Mouse (Mus musculus): ENCODE results near the gene Zfp553.

Gene Zfp553

DNA sequence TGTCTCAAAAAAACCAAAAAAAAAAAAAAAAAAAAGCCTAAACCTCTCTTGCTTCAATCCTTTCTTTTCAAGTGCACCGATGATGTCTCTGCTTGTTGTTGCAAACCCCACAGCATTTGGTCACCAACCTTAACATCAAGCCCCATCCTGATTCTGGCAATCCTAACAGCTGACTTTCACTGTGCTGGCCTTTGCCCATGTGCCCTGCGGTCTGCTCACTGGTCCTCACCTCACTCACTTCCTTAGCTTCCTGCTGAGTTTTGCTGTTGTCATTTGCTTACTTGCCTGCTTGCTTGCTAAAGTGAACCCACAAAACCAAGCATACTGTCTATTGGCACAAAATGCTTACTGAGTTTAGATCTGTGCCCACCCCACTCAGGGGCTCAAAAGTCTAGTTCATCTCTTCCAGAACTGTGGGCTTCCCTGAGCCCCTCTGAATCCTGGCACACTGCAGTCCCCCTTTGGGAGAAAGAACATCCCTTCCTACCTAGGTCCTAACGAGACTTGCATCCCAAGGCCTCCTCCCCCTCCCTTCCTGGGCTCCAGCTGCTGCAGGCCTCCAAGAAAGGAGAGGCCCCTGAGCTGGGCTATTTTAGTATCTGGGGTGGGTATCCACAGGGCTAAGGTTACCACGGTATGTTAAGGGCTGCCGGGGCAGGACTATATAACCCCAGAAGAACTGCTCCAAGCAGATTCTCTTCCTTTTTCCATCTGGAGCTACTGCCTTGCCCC lies 21.7 kb upstream of the Zfp553 start:
- DNase-seq (ENCODE audit: low spot score), result no peak

DNA sequence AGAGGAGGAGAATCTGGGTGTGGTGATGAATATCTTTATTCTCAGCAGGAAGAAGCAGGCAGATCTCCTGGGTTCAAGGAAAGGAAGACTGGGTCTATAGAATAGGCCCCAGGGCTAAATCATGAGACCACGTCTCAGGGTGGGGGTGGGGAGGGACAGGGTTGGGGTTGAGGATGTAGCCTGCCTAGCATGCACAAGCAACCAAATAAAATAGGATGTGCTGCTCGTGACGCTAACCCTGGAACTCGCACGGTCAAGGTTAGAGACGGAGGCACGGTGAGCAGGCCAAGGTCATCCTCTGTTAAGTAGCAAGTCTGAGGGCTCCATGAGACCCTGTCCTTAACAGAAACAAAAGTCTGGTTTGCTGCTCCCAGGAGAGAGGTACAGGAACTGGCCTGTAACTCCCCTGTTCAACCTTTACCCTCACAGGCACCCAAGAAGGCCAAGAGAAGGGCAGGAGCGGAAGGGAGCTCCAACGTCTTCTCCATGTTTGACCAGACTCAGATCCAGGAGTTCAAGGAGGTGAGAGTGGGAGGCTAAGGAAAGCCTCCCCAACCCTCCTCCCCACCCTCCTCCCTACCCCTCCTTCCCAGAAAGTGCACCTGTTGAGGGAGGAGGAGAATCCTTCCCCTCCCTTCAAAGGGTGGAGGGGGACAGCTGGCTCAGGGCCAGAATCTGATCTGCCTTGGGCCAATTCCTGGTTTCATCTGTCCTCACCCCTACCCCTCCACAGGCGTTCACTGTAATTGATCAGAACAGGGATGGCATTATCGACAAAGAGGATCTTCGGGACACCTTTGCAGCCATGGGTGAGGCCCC lies 20.2 kb upstream of the Zfp553 start:
- DNase-seq (ENCODE audit: low spot score), result no peak

DNA sequence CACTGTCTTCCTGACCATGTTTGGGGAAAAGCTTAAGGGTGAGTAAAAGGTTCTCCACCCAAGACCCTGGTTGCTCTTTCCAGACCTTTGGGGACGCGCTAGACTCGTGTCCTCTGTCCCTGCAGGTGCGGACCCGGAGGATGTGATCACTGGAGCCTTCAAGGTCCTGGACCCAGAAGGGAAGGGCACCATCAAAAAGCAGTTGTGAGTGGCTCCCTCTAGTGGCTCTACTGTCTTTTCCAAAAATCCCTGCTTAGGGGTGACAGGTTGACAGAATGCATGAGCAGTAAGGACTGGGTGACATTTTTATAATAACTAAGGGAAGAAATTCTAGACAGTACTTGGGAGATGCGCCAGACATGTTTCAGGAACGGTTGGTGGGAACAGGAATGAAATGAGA lies 19.4 kb upstream of the Zfp553 start:
- no peak for DNase-seq (ENCODE audit: low spot score)

DNA sequence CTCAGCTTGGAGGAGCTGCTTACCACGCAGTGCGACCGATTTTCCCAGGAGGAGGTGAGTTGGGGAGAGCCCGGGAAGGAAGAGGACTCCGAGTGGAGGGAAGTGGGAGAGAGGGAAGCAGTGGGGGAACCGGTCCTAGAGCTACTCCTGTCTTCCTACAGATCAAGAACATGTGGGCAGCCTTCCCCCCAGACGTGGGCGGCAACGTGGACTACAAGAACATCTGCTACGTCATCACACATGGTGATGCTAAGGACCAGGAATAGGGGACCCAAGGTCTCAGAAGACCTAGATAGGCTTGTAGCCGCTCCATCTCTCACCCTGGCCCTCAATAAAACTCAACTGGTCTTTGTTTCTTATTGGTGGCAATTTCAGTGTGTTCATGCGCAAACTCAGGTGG lies 18.9 kb upstream of the Zfp553 start:
- no peak for DNase-seq (ENCODE audit: low spot score)

DNA sequence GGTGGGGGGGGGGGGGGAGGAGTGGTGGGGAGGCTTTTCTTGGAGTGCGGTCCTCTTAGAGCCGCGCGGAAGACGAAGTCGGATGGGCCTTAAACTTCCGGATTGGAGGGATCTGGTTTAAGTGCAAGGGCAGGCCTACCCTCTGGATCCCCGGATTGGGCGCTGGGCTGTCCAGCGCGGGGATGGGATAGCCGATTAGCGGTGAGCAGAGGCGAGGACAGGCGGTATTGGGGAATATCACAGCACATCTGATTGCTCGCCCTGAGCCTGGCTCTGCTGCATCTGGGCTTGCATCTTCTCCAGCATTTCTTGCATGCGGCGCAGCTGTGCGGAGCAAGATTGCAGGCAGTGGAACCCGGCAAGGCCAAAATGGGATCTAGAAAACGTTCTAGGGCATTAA lies 18.3 kb upstream of the Zfp553 start:
- DNase-seq (ENCODE audit: low spot score), result no peak

DNA sequence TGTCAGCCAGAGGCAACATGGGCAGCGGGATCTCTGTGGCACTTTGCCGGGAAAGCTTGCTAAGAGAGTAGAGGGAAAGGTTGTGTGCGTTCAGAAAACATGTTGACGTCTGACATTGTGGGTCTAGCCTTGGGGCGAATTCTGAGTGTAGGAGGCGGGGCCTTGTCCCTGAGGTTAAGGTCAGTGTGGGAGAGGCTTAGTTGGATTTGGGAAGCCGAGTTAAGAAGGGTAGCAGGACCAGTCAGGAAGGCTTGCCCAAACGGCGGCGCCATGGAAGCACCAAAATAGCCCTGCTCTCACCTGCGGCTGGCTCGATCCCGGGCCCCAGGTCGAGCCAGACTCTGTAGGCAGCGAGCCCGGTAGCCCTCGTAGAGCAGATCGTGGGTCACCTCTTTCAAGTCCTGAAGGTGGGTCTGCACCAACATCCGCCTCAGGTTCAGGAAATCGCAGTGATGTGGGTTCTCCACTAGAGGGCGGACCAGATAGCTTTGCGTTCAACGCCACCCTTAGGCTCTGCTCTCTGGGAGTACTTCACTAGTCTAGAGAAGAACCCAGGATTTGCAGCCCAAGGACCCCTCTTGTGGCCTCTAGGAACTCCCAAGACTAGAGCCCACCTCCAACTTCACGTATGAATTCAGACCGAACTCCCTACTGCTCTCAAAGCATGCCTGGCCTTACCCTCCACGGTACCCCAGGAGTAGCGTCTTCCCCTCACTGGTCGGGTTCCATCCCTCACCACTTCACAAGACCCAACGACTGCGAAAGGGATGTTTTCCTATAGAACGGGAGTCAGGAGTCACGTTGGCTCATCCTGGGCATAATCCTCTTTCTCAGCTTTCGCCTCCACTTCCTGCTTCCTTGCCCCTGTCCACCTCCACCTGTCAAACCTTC lies 17.6 kb upstream of the Zfp553 start:
- peak; percentile 44 for DNase-seq (ENCODE audit: low spot score)

DNA sequence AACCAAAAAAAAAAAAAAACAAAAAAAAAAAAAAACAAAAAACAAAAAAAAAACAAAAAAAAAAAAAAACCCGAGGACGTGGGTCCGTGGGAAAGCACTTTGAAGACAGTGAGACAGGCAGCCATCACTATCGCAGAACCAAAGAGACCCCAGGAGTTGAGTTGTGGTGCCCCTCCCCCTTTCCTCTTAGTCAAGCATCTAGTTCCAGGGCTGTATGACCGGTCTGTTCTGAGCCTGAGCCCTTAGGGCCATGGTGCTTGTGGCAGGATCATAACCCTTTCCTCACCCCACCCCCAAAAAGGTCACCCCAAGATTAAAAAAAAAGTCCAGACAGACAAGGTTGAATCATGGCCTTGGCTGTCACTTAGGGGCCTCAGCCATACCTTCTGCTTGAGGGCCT lies 16.6 kb upstream of the Zfp553 start:
- no peak for DNase-seq (ENCODE audit: low spot score)

DNA sequence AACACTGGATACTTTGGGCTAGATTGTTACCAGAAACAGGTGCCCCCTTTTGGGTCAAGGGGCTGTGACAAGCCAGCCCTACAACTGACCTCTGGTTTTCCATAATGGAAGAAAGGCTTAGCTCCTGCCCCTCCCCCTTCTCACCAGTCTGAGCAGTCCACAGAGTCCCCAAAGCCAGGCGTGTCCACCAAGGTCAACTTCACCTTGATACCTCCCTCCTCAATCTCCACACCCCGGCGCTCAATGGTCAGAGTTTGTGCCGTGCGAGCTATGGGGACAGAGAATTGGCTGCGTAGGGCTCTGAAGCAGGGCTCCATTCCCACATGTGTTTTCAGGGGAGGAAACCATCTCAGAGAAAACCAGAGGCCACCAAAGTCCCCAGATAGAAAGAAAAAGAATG lies 15.4 kb upstream of the Zfp553 start:
- no peak for DNase-seq (ENCODE audit: low spot score)

DNA sequence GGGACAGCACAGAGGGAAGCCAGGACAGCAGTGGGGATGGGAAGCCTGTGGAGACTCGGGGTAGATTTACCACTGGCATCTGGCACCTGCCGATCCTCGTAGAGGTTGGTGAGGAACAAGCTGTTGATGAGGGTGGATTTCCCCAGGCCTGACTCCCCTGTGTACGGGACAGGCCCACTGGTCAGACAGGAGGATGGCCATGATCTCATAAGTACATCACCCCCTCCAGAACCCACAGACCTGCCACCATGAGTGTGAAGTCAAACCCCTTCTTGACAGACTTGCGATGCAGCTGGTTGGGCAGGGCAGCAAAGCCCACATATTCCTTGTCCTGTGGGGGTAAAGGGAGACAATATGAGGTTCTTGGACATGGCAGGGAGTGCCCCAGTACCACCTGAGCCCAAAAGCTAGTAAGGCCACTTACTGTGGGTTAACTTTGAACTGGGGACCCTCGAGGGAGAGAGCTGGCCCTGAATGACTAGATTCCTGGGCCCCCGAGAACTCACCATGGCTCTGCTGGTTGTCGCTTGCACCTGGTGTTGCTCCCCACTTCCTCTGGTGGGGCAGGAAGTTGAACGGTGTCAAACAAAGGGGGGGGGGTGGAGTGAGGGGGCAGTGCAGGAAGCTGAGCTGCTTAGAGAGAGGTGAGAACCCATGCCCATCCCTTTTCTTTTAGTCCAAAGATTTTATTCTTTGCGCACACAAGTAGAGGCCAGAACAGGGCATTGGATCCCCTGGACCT lies 14.8 kb upstream of the Zfp553 start:
- DNase-seq (ENCODE audit: low spot score), result no peak

DNA sequence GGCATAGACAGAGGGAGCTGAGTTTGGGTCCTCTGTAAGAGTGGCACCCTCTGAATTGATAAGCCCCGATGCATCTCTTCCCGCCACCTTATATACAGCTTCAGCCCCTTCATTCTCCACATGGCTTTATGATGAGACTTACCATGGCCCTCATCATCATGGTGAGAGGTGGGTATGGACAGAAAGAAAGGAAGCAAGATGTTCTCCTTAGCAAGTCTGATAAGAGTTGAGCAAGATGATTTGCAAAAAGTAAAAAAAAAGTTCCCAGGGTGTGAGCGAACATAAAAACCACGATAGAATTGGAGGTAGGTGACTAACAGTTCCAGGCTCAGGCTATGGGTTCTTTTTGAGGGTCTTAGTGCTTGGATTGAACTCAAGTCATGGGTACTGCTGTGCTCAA lies 14.2 kb upstream of the Zfp553 start:
- no peak for DNase-seq (ENCODE audit: low spot score)

DNA sequence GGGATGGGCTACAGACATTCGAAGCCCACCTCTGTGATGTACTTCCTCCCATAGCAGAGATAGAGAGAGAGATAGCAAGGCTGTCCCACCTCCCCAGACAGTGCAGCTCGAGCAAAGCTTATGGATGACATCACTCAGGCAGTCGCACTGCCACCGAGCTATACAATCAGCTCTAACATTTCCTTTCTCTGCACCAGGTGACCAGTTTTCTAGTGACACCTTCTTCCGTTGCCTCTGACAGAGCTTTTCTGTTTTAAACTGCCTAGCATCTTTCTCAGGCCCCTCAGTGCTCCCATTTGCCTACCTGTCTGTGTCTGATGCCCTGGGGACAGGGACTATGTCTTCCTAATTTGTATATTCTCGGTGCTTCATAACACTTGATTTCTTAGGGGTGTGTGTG lies 12.4 kb upstream of the Zfp553 start:
- no peak for DNase-seq (ENCODE audit: low spot score)

DNA sequence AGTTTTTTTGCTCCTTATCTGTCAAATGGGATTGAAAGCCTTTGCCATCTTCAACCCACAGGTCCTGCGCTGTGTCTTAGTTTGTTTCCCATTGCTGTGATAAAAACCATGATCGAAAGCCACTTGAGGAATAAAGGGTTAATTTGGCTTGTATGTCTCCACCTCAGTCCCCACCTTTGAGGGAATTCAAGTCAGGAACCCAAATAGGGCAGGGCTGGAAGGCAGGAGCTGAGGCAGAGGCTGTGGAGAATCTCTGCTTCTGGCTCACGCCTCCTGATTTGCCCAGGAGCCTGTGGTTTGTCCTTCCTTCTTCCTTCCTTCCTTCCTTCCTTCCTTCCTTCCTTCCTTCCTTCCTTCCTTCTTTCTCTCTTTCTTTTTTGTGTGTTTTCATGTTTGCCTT lies 9.8 kb upstream of the Zfp553 start:
- DNase-seq (ENCODE audit: low spot score), result no peak

DNA sequence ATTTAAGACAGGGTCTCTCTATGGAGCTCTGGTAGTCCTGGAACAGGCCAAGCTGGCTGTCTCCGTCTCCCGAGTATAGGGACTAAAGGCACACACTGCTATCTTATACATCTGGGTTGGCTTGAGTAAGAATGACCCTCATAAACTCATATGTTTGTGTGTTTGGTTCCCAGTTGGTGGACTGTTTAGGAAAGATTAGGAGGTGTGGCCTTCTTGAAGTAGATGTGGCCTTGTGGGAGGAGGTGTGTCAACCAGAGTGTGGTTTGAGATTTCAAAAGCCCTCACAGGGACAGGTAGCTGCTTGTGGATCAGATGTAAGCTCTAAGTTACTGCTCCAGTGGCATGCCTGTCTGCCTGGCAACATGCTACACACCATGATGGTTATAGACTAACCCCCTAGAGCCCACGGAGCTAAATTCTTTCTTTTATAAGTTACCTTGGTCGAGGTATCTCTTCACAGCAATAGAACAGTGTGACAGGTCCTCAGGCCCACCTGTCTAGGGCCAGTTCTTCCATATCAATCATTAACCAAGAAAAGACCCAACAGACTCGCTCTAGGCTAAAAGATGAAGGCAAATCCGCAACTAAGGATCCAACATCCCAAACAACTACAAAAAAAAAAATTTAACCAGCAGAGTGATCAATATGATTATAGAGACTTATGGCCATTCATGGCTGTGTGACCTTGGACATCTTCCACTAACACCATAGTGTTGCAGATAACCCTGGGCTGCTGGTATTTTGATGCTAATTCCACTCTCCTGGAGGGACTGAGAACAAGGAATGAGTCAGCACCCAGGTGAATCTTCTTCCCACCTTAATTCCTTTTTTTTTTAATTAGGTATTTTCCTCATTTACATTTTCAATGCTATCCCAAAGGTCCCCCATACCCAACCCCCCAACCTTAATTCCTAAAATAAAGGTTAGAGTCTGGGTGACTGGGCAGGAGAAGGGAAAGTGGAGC lies 9.1 kb upstream of the Zfp553 start:
- DNase-seq (ENCODE audit: low spot score), result no peak

DNA sequence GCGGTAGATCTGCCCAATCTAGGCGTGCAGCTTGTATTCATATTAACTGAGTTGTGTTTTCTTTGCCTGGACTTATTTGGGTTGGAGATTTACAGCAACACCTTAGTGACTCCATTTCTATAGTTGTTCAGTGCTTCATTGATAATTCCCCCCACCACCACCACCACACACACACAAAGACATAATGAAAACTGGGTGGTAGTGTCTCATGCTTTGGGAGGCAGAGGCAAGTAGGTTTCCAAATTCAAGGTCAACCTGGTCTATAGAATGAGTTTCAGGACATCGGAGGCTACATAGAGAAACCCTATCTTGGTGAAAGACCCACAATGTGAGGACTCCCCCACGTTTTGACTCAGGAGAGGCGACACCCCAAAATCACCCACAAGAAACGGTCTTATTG lies 8.2 kb upstream of the Zfp553 start:
- no peak for DNase-seq (ENCODE audit: low spot score)

DNA sequence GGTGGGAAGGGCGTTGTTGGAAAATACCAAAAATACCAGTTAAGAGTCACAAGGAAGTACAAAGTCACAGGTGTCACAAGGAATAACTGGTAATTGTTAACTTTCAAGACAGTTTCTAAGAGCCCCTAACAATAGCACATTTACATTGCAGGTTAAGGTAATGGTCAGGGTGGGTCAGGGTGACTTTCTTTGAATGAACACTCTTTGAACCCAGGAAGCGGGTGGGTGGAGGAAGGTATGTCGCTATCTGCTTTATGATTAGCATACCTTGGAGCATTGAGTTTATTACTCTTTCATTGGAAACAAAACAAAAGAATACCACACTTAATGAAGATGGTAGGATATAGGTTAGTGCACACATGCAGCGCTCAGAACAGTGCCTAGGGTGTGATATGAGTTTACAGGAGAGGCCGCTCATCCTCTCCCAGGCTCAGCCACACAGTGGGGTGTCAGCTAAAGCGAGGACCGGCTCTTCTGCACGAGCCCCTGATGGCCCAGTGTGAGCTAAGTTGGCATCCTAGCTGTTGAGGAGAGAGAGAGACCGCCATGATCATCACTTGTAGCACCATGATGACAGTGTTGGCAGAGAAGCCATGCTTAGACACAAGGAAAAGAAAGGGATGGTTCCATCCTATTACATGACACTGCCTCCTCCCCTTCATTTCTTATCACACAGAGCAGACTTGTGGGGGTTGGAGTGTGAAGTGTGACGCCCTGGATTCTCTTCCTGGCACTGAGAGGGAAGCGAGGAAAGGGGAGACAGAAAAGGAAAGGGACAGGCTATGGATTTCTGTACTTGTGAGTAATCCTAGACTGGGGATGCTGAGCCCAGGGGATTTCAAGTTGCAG lies 7.5 kb upstream of the Zfp553 start:
- DNase-seq (ENCODE audit: low spot score), result peak; percentile 52

DNA sequence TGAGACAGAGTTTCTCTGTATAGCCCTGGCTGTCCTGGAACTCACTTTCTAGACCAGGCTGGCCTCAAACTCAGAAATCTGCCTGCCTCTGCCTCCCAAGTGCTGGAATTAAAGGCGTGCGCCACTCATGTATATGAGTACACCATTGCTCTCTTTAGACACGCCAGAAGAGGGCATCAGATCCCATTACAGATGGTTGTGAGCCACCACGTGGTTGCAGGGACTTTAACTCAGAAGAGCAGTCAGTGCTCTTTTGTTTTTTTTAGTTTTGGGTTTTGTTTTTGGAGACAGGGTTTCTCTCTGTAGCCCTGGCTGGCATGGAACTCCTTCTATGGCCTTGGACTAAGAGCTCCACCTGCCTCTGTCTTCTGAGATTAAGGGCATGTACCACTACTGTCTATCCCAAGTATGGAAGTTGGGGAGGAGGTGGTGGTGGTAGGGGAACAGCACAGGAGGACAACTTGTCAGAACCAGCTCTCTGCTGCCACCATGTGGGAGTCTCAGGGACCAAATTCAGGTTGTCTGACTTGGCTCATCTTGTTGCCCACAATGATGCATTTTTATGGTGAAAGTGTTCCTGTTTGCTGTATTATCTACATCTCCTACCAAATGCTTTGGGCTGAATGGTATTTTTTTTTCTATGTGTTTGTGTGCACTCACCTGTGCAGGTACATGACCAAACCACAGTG lies 4.1 kb upstream of the Zfp553 start:
- DNase-seq (ENCODE audit: low spot score), result peak; percentile 80

DNA sequence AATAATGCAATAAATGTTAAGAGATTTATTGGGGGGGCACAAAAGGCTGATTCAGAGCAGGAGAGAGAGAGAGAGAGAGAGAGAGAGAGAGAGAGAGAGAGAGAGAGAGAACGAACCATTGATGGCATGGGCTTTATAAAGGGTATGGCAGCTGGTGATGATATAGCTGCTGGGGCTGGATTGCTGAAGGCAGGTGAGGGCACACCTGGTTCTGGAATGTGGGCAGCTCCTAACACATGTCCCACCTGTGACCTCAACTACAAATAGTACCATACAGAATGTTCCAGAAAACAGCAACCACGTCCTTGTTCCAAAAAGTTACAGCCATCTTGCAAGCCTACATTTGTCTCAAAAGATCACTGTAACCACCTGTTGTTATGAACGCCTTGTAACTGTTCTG lies 1.5 kb upstream of the Zfp553 start:
- DNase-seq (ENCODE audit: low spot score), result no peak

DNA sequence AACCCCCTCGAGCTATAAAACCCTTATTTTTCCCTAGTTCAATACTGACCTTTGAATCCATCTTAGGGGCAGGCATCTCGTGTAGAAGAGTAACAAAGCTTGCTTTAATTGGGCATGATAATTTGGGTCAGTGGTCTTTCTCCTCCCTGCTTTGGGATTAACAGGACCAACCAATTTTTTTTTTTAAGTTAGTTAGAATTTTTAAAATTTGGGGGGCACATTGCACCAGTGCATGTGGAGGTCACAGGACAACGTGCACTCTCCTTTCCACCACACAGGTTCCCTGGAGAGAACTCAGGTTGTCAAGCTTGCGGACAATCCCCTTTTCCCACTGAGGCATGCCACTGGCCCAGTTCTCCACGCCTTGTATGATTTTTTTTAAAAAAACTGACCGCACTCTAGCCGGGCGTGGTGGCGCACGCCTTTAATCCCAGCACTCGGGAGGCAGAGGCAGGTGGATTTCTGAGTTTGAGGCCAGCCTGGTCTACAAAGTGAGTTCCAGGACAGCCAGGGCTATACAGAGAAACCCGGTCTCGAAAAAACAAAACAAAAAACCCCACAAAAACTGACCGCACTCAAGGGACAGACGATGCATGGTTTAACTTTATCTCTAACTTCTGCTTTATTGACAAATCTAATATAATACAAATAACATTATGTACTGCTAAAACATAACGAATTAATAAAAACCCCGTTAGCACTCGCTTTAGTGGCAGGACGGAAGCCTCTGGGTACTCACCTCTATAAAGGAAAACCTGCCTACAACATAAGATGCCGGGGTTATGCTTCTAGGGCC lies 837 bp upstream of the Zfp553 start:
- DNase-seq (ENCODE audit: low spot score), result no peak

All from spleen, adult 12 weeks (tissue).